ENCODE assay signal across 8 mouse cellular contexts in genomic region chr9:76323756-76324155, GRCm38 (mm10). TPM values are rescaled to one million over a fixed set of nuclear protein-coding genes. Genes with fewer than 3 reads are reported as not detected.
DNase-seq lines count a peak whose midpoint lies in the region; ATAC-seq and TF ChIP-seq lines count a peak whose summit lies in the region.

Gene Hcrtr2 (minus strand): TSS chr9:76323856.

- H3K9ac ChIP-seq in lung, embryonic 15.5 days: peak within 1 kb of the TSS; percentile 24; the same call in 1 of the 2 replicates
- peak within 1 kb of the TSS; percentile 52 for H3K9ac ChIP-seq in forebrain, embryonic 15.5 days (replicated peaks)
- peak within 1 kb of the TSS; percentile 41 for H3K9ac ChIP-seq in limb, embryonic 14.5 days (ENCODE audit: low read depth, low read length, severe bottlenecking)

- DNase-seq in lung, adult 18-20 months: no peak
- DNase-seq in limb, embryonic 14.5 days (ENCODE audit: low spot score): no peak
- DNase-seq in right cerebral cortex, postnatal 25 days: no peak
- DNase-seq in thymus, adult 2 months: no peak

- peaks cover 11% of the 10 kb centered on the region for H3K4me1 ChIP-seq in lung, embryonic 15.5 days
- H3K4me1 ChIP-seq in forebrain, embryonic 15.5 days: peaks cover 10% of the 10 kb centered on the region
- peaks cover 3% of the 10 kb centered on the region; the same call in 1 of the 2 replicates for H3K4me1 ChIP-seq in limb, embryonic 14.5 days (ENCODE audit: control insufficient read depth, insufficient read depth, low read length)
- no peaks in the 10 kb centered on the region for H3K4me1 ChIP-seq in small intestine, adult 2 months (ENCODE audit: control insufficient read depth, insufficient read depth, insufficient read length, low read length)
- no peaks in the 10 kb centered on the region for H3K4me1 ChIP-seq in thymus, adult 2 months (replicated peaks; ENCODE audit: control insufficient read depth, insufficient read depth, low read length)

- TF ChIP-seq CTCF in small intestine, adult 2 months (IDR thresholded peaks at IDR 0.05; ENCODE audit: extremely low read depth, insufficient read length, insufficient replicate concordance, low read depth, low read length): no peak
- TF ChIP-seq CTCF in thymus, adult 2 months (IDR thresholded peaks at IDR 0.05; ENCODE audit: borderline replicate concordance, control insufficient read depth, extremely low read depth, insufficient read depth, low read length, poor library complexity): no peak

- no peak within 1 kb of the TSS for H3K27ac ChIP-seq in lung, embryonic 15.5 days
- no peak within 1 kb of the TSS for H3K27ac ChIP-seq in forebrain, embryonic 15.5 days (replicated peaks)
- H3K27ac ChIP-seq in limb, embryonic 14.5 days (replicated peaks; ENCODE audit: low read depth, low read length): no peak within 1 kb of the TSS
- H3K27ac ChIP-seq in small intestine, adult 2 months (ENCODE audit: insufficient read depth, low read depth, low read length): no peak within 1 kb of the TSS
- H3K27ac ChIP-seq in thymus, adult 2 months (ENCODE audit: control insufficient read depth, insufficient read depth, low read length): no peak within 1 kb of the TSS

- WGBS in lung, embryonic 15.5 days: 71% methylated on average over 6 of the region's 6 CpGs
- WGBS in forebrain, embryonic 15.5 days: 73% methylated on average over 6 of the region's 6 CpGs
- 74% methylated on average over 6 of the region's 6 CpGs for WGBS in limb, embryonic 14.5 days
- WGBS in small intestine, adult 2 months: 70% methylated on average over 6 of the region's 6 CpGs
- WGBS in thymus, adult 2 months: 91% methylated on average over 6 of the region's 6 CpGs

- peaks cover 28% of the 10 kb centered on the region for H3K27me3 ChIP-seq in lung, embryonic 15.5 days
- H3K27me3 ChIP-seq in forebrain, embryonic 15.5 days: peaks cover 4% of the 10 kb centered on the region; the same call in 1 of the 2 replicates
- peaks cover 21% of the 10 kb centered on the region; the same call in 1 of the 2 replicates for H3K27me3 ChIP-seq in limb, embryonic 14.5 days (ENCODE audit: control insufficient read depth, insufficient read depth, low read length)
- H3K27me3 ChIP-seq in small intestine, adult 2 months (ENCODE audit: control insufficient read depth, insufficient read depth, low read length): 0 out of 2 replicates have a peak, but pooled peaks cover 7% of the 10 kb centered on the region
- no peaks in the 10 kb centered on the region for H3K27me3 ChIP-seq in thymus, adult 2 months (ENCODE audit: control insufficient read depth, insufficient read depth, low read length)

- no peak for TF ChIP-seq POLR2A in limb, embryonic 14.5 days (IDR thresholded peaks at IDR 0.05; ENCODE audit: borderline replicate concordance, extremely low read depth, insufficient read depth, insufficient read length)
- TF ChIP-seq POLR2A in small intestine, adult 2 months (IDR thresholded peaks at IDR 0.05; ENCODE audit: low read depth, low read length): no peak
- TF ChIP-seq POLR2A in thymus, adult 2 months (IDR thresholded peaks at IDR 0.05; ENCODE audit: control insufficient read depth, extremely low read depth, insufficient read depth, low read length, poor library complexity): no peak

- H3K4me3 ChIP-seq in lung, embryonic 15.5 days: peak within 1 kb of the TSS; percentile 40
- H3K4me3 ChIP-seq in forebrain, embryonic 15.5 days: peak within 1 kb of the TSS; percentile 45
- H3K4me3 ChIP-seq in limb, embryonic 14.5 days (replicated peaks; ENCODE audit: low read length): peak within 1 kb of the TSS; percentile 47
- H3K4me3 ChIP-seq in small intestine, adult 2 months (ENCODE audit: low read depth, low read length): peak within 1 kb of the TSS; percentile 32
- no peak within 1 kb of the TSS for H3K4me3 ChIP-seq in thymus, adult 2 months (ENCODE audit: control insufficient read depth, insufficient read depth, low read length)

- H3K4me2 ChIP-seq in lung, embryonic 15.5 days: peak within 1 kb of the TSS; percentile 89
- H3K4me2 ChIP-seq in forebrain, embryonic 15.5 days (replicated peaks): peak within 1 kb of the TSS; percentile 69
- peak within 1 kb of the TSS; percentile 78 for H3K4me2 ChIP-seq in limb, embryonic 14.5 days (replicated peaks; ENCODE audit: low read depth, low read length, severe bottlenecking)

- H3K36me3 ChIP-seq in lung, embryonic 15.5 days: no peaks in the 10 kb centered on the region
- no peaks in the 10 kb centered on the region for H3K36me3 ChIP-seq in forebrain, embryonic 15.5 days
- no peaks in the 10 kb centered on the region for H3K36me3 ChIP-seq in limb, embryonic 14.5 days (ENCODE audit: control insufficient read depth, insufficient read depth, low read length)
- H3K36me3 ChIP-seq in small intestine, adult 2 months (ENCODE audit: control insufficient read depth, insufficient read depth, low read length): no peaks in the 10 kb centered on the region
- H3K36me3 ChIP-seq in thymus, adult 2 months (ENCODE audit: control insufficient read depth, insufficient read depth, low read length): no peaks in the 10 kb centered on the region

- 0 out of 2 replicates have a peak, but pooled peaks have one; percentile 31 for ATAC-seq in lung, embryonic 15.5 days (ENCODE audit: borderline replicate concordance, extremely low read depth, low FRiP score, low TSS enrichment)
- ATAC-seq in forebrain, embryonic 15.5 days (replicated peaks): peak; percentile 44; the same call in 1 of the 2 replicates
- ATAC-seq in limb, embryonic 14.5 days (ENCODE audit: low FRiP score, low read depth): no peak
- ATAC-seq in megakaryocyte-erythroid progenitor cell, adult 5-6 weeks (replicated peaks; ENCODE audit: low FRiP score, low TSS enrichment, poor library complexity, severe bottlenecking): no peak

- H3K9me3 ChIP-seq in lung, embryonic 15.5 days: no peaks in the 10 kb centered on the region
- H3K9me3 ChIP-seq in forebrain, embryonic 15.5 days: no peaks in the 10 kb centered on the region
- no peaks in the 10 kb centered on the region for H3K9me3 ChIP-seq in limb, embryonic 14.5 days (ENCODE audit: control insufficient read depth, low read length)

RNA-seq across cellular contexts. Expression of gene Hcrtr2, which starts in this region (rescaled TPM):
- 0.04 and 0.10 TPM in 2 replicates for polyA plus RNA-seq in lung, embryonic 15.5 days (2015; fragmentation: Nextera tagmentation; extraction: Ambion mirVana)
- 2.9 and 3.1 TPM in 2 replicates for polyA plus RNA-seq in forebrain, embryonic 15.5 days (2015; fragmentation: Nextera tagmentation; extraction: Ambion mirVana)
- 0.24 and 0.46 TPM in 2 replicates for polyA plus RNA-seq in limb, embryonic 14.5 days (2012; rRNA removed)
- polyA plus RNA-seq in limb, embryonic 14.5 days (2014; fragmentation: Nextera tagmentation; extraction: Ambion mirVana): 0.32 and 0.36 TPM in 2 replicates
- polyA plus RNA-seq in small intestine, adult 2 months (2012; rRNA removed): not detected in 2 replicates
- not detected in 2 replicates for total RNA-seq in megakaryocyte-erythroid progenitor cell, adult 5-6 weeks (2014; fragmentation: Nextera tagmentation)
- total RNA-seq in megakaryocyte-erythroid progenitor cell, adult 5-6 weeks (2017): not detected in 2 replicates
- polyA plus RNA-seq in thymus, adult 2 months (2012; rRNA removed): not detected in 2 replicates

Comparison
In these comparisons a context has a peak if more than half of its experiments do, and no peak if none do; other contexts are left out.
1. Peak in ATAC-seq, H3K4me3 ChIP-seq, H3K9ac ChIP-seq and H3K4me2 ChIP-seq in lung, embryonic 15.5 days; RNA of the gene not detected or under 1 TPM.